Mouse (Mus musculus) CH12F3 (cell line): ENCODE data around the gene Fam71d.

Experiments used
- in situ Hi-C: fragments of 300-500 bp; cut with MboI; formaldehyde crosslinking; loops from 2 replicates; pipeline ENCODE4 v1.14.3; 2020; ENCODE audit warnings: low sequenced_read_pairs

The Fam71d gene

DNA sequence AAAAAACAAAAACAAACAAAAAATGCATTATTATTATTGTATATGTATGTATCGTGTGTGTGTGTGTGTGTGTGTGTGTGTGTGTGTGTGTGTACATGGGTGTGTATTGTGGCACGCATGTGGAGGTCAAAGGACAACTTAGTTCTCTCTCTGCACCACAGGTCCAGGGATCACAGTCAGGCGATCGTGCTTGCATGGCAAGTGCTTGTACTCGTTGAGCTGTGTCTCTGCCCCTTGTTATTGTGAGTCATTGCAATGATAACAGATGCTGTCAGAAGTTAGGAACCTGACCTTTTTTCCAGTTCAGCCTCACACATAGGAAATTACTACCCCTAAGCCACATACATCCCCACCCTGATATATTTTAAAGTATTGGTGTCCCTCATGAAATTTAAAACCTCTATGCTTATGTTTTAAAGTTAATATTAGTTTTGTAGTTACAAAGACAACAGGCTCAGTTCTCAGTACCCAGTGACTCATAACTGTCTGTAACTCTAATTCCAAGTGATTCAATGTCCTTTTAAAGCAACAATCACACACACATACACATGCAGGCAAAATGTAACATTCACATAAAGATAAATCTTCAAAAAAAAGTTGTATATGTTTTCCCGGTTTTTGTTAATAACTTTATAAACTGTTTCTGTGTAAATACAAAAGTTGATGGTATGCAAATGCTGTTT is 77.8 kb downstream of the Fam71d start:
- in situ Hi-C loops: no loop called here

DNA sequence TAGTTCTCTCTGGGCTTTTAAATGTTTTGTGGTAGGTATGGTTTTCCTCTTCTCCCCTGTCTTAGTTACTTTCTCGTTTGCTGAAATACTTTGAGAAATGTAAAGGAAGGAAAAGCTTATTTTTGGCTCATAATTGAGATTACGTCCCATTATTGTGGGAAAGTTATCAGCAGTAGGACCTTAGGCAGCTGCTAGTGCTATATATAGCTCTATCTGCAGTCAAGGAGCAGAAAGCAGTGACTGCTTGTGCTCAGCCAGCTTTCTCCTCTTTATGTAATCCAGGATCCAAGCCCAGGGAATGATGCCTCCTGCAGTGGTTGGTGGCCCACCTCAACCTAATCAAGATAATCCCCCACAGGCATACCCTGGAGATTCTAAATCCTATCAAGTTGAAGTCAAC is 81.9 kb downstream of the Fam71d start:
- in situ Hi-C loops: no loop called here

GRCm38 (mm10) chr12:78777916-78778315 is 86.6 kb downstream of the Fam71d start:
- in situ Hi-C loops: no loop called here

DNA sequence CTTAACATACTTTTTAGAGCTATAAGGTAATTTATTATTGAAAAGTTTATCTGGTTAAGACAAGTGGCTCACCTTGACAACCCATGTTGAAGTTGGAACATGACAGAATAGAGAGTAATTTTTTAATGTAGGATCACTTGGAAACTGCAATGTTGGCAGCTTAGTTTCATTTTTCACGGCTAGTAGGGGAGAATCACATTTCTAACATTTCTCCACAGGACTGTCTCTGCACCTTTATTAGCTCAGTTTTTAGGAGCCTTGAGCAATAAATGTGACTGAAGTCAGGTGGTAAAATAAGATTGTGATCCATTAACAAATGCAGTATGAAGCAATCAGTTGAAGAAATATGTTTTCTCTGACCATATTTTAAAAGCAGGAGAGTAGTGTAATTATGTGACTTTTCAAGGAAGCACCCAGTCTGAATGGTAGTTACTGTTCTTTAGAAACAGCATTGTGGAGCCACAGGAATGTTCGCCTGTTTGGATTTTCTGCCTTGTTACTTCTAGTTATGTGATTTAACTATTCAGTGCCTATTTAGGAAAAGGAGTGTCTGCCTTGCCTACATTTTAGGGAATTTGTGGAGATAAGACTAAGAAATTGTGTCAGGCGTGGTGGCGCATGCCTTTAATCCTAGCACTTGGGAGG is 87.2 kb downstream of the Fam71d start:
- in situ Hi-C loops: no loop called here
